Mouse (Mus musculus): ENCODE results near the gene Myh7b.

Myh7b gene

GRCm38 (mm10) chr2:155634562-155634961 is 23.6 kb downstream of the Myh7b start:
- DNase-seq (ENCODE audit: low spot score in 2 of 2), result no peak

GRCm38 (mm10) chr2:155635961-155636360 is 24.9 kb downstream of the Myh7b start:
- DNase-seq (ENCODE audit: low spot score in 2 of 2), result no peak

DNA sequence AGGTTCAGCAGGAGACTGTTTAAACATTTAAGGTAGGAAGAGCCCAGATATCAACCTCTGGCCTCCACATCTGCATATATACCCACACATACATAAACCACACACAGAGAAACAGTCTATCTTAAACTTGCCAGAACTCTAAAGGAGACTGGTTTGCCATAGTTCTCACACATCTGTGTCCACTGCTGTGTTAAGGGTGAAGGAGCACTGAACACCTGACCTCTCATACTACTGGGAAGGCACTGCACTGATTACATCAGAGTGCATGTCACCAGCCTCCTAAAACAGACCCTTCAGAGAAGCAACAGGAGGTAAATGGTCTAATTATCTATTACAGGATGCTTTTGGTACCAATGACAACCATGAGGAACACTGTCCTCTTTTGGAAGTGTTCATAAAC is 25.9 kb downstream of the Myh7b start:
- no peak for DNase-seq (ENCODE audit: low spot score in 2 of 2)

GRCm38 (mm10) chr2:155637411-155637810 is 26.4 kb downstream of the Myh7b start:
- DNase-seq (ENCODE audit: low spot score in 2 of 2), result no peak

DNA sequence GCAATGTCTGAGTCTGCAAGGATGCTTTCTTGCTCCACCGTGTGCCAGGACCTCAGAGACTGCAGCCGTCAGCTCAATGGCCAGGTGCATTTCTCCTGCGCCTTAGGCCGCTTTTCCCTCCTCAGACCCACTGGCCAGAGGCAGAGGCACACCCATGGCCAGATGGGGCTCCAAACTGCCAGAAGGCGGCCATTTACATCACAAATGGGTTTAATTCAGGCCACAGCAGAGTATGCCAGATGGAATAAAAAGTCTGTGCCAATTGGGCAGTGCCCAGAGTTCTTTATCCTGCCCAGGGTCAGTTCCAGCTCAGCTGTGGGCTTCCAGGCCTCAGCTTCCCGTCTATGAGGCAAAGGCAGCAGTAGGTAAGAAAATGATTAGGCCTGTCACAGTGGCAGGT is 29.6 kb downstream of the Myh7b start:
- no peak for DNase-seq (ENCODE audit: low spot score in 2 of 2)

DNA sequence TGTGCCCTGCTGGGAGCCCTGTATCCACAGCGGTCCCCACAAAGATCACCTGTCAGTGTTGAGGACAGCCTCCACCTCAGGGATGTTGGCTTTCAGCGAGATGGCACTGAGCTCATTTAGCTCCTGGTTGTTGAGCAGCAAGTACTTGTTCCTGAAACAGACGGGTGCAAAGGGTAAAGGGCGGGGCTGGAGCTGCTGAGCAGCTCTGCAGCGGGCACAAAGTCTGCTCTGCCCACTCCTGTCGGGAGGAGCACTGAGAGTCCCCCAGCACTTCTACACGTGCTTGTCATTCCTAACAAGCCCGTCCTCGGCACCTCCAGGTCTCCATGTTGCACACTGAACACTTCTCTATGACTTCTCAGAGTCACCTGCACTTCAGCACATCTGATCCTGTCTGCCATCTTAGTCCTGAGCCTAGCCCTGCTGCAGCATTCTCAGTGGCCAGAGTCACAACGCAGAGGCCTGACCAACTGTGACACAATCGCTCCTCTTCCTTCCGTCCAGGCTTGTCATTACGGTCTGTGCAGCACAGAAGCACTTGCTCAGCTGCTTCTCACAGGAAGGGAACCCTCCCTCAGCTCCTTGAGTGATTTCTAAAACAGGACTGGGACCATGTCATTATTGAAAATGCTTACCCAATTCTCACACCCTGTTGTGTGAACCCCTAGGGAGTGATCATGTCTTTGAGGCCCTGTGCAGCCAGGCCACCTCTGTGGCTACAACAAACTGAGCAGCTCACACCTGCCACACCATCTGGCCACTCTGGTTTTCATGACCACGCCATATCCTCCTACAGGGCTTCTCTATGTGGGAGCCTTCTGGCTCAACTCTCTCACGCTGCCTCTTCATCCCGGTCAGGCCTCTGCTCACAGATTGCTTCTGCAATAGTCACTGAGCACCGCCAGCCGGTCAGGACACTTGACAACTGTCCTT is 30.8 kb downstream of the Myh7b start:
- DNase-seq (ENCODE audit: low spot score in 2 of 2), result no peak

- DNase-seq (ENCODE audit: low spot score in 2 of 2), result no peak
Measured at GRCm38 (mm10) chr2:155645746-155646145, 34.7 kb downstream of the Myh7b start.

GRCm38 (mm10) chr2:155652618-155653017 is 41.6 kb downstream of the Myh7b start:
- no peak for DNase-seq (ENCODE audit: low spot score in 2 of 2)

GRCm38 (mm10) chr2:155655759-155656372 is 44.9 kb downstream of the Myh7b start:
- DNase-seq (ENCODE audit: low spot score in 2 of 2), result no peak

DNA sequence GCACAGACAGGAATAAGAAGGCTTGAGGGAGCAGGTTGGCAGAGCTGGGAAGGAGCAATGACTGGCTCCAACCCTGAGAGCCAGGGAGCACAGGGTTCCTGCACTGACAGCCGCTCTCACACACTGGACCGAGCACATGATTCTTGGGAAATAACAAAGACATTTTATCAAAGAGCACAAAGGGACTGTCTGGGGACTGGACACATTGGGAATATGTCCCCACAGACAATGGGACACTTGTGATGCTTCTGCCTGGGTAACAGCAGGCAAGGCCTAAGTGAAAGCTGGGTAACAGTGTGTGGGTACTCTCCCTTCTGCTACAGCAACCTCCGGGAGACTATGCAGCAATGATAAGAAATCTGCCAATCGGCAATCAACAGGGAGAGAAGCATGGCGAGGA is 51.4 kb downstream of the Myh7b start:
- DNase-seq (ENCODE audit: low spot score in 2 of 2), result no peak

GRCm38 (mm10) chr2:155663097-155663496 is 52.1 kb downstream of the Myh7b start:
- DNase-seq (ENCODE audit: low spot score in 2 of 2), result peak in 1 of 2 experiments; percentile 26

GRCm38 (mm10) chr2:155663910-155664460 is 53.0 kb downstream of the Myh7b start:
- no peak for DNase-seq (ENCODE audit: low spot score in 2 of 2)

DNA sequence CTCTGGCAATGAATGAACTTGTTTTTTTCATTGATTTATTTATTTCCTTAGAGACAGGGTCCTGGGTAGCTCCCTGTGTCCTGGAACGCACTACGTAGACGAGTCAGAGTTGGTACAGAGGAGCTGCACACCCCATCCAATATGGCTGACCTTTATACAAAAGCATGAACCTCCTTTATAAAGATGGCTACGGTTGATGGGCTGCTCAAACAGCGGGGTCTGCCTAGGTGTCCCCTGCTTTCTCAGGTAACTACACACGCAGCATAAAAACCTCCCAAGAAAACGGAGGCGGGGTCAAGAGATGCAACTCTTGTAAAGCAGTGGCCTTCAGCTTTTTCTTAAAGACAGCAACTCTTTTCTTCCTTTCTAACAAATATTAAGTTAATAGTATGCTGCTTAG is 56.9 kb downstream of the Myh7b start:
- no peak for DNase-seq (ENCODE audit: low spot score in 2 of 2)

DNA sequence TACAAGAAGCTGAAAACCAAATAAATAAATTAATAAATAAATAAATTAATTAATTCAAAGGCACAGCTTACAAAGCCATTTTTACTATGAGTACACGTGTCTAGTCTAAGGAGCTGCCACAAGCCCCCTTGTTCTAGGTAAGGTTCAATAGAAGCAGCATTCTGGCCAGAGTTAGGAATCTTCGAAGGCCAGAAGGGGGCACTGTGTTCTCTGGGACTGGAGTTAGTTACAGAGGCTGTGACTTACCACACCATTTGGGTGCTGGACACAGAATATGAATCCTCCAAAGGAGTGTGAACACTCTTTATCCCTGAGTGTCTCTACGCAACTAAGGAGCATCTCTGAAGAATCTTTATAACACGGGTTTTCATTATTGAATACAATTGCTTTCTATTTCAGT is 57.4 kb downstream of the Myh7b start:
- peak in 1 of 2 experiments; percentile 33 for DNase-seq (ENCODE audit: low spot score in 2 of 2)

DNA sequence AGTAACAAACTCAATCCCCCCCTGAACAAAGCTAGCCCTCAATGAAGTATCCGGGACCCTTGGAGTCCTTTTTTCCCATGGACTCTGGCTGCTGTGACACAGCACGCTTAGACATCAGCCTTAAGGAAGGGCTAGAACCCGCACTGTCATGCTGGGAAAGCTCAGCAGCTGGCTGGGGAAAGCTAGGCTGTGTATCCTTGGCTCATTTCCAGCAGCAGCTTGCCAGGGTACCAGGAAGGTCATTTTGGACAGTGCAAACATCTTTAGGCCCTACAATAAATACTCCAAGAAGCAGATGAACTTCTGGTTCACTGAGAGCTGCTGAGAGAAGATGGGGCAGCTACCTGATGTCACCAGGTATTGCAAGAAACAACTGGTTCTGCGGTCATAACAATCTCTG is 60.2 kb downstream of the Myh7b start:
- no peak for DNase-seq (ENCODE audit: low spot score in 2 of 2)

DNA sequence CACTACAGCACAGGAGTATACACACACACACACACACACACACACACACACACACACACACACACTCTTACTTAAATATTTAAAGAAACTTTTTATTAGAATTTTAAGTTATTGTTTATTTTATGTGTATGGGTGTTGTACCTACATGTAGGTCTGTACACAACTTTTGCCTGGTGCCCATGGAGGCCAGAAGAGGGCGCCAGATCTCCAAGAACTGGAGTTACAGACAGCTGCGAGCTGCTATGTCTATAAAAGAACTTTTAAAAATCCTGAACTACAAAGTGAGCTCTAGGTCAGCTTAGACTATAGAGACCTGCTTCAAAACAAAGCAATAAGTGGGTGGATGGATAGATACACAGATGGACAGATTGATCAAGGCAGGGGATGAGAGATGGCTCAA is 62.5 kb downstream of the Myh7b start:
- peak; percentile 42 to 65 for DNase-seq (ENCODE audit: low spot score in 2 of 2)

DNA sequence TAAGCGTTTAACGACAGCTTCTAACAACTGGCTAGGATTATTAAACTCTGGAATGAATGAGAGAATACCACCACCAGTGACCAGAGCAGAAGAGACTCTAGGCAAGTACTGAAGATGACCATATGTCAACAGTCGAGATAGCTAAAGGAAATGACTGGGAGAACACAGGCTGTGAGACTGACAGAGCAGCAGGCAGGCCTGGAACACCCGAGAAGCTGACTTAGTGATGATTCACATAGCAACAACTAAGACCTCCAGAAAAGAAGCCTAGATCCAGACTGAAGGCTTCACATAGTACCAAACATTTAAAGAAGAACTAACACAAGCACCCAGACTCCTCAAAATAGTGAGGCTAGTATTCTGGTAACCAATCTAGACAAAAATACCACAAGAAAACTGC is 64.1 kb downstream of the Myh7b start:
- no peak for DNase-seq (ENCODE audit: low spot score in 2 of 2)

GRCm38 (mm10) chr2:155679586-155680110 is 68.6 kb downstream of the Myh7b start:
- no peak for DNase-seq (ENCODE audit: low spot score in 2 of 2)

- no peak for DNase-seq (ENCODE audit: low spot score in 2 of 2)
Measured at GRCm38 (mm10) chr2:155680591-155680990, 69.6 kb downstream of the Myh7b start.

DNA sequence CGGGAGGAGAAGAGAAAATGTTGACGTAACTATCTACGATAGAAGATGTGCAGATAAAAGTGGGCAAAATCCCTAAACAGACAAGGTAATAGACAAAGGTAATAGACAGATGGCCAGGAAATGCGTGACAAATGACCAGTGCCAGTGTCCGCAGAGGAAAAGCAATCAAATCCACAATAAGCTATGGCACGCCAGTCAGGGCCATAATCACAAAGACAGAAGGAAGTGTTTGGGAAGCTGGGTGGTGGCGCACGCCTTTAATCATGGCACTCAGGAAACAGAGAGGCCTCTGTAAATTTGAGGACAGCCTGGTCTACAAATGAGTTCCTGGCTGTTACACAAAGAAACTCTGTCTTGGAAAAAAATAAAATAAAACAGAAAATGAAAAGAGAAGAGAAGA is 70.2 kb downstream of the Myh7b start:
- DNase-seq (ENCODE audit: low spot score in 2 of 2), result no peak

- no peak for DNase-seq (ENCODE audit: low spot score in 2 of 2)
Measured at GRCm38 (mm10) chr2:155681874-155682273, 70.9 kb downstream of the Myh7b start.

GRCm38 (mm10) chr2:155683137-155683536 is 72.1 kb downstream of the Myh7b start:
- DNase-seq (ENCODE audit: low spot score in 2 of 2), result no peak

GRCm38 (mm10) chr2:155683821-155684220 is 72.8 kb downstream of the Myh7b start:
- no peak for DNase-seq (ENCODE audit: low spot score in 2 of 2)
